ENCODE assay signal across 17 mouse cellular contexts in genomic region chr6:135048509-135048908, GRCm38 (mm10). TPM values are rescaled to one million over a fixed set of nuclear protein-coding genes. Genes with fewer than 3 reads are reported as not detected.
A peak's percentile ranks its signal among the peaks of the same experiment; 100 is the strongest.
DNase-seq lines count a peak whose midpoint lies in the region; ATAC-seq and TF ChIP-seq lines count a peak whose summit lies in the region.
"Had no signal": no experiment of that assay in that cellular context is flagged by ENCODE, and none has a peak within 500 bp of the region (broad histone marks: within the 10 kb centered on the region; RNA-seq: fewer than 3 reads in every experiment).

No protein-coding gene starts in this region.

- peak; percentile 37; the same call in 1 of the 2 replicates for TF ChIP-seq EP300 in lung, postnatal 0 days (IDR thresholded peaks at IDR 0.05)

- no peak for TF ChIP-seq CTCF in lung, postnatal 0 days (IDR thresholded peaks at IDR 0.05)

- H3K9me3 ChIP-seq in kidney, embryonic 16.5 days (ENCODE audit: low read length): no peaks in the 10 kb centered on the region
- no peaks in the 10 kb centered on the region for H3K9me3 ChIP-seq in lung, postnatal 0 days (ENCODE audit: low read length)
- H3K9me3 ChIP-seq in forebrain, embryonic 13.5 days (replicated peaks): no peaks in the 10 kb centered on the region
- H3K9me3 ChIP-seq: heart, embryonic 15.5 days; hindbrain, embryonic 13.5 days had no signal

- H3K9ac ChIP-seq in kidney, embryonic 16.5 days (replicated peaks; ENCODE audit: low read length): no peak overlapping the region
- no peak overlapping the region for H3K9ac ChIP-seq in lung, postnatal 0 days (replicated peaks; ENCODE audit: low read depth)
- H3K9ac ChIP-seq in forebrain, embryonic 13.5 days: no peak overlapping the region
- H3K9ac ChIP-seq: heart, embryonic 15.5 days; hindbrain, embryonic 13.5 days had no signal

- H3K27ac ChIP-seq in kidney, embryonic 16.5 days (ENCODE audit: low read length): no peak overlapping the region
- H3K27ac ChIP-seq in lung, postnatal 0 days (ENCODE audit: low read length): peak overlapping the region; percentile 55
- H3K27ac ChIP-seq in forebrain, embryonic 13.5 days: no peak overlapping the region
- H3K27ac ChIP-seq: heart, adult 2 months; heart, embryonic 15.5 days; hindbrain, embryonic 13.5 days; hindbrain, postnatal 0 days had no signal

- 36% methylated on average over 6 of the region's 6 CpGs for WGBS in kidney, embryonic 16.5 days
- WGBS in lung, postnatal 0 days: 66% methylated on average over 6 of the region's 6 CpGs
- WGBS in forebrain, embryonic 13.5 days: 93% methylated on average over 6 of the region's 6 CpGs

- no peaks in the 10 kb centered on the region for H3K36me3 ChIP-seq in kidney, embryonic 16.5 days (ENCODE audit: insufficient read depth, low read length)
- no peaks in the 10 kb centered on the region for H3K36me3 ChIP-seq in lung, postnatal 0 days (ENCODE audit: insufficient read depth, low read length)
- H3K36me3 ChIP-seq in forebrain, embryonic 13.5 days (ENCODE audit: poor library complexity, severe bottlenecking): no peaks in the 10 kb centered on the region
- H3K36me3 ChIP-seq: heart, embryonic 15.5 days; hindbrain, embryonic 13.5 days had no signal

- H3K4me2 ChIP-seq in kidney, embryonic 16.5 days (replicated peaks; ENCODE audit: low read depth, low read length): no peak overlapping the region
- no peak overlapping the region for H3K4me2 ChIP-seq in lung, postnatal 0 days (replicated peaks; ENCODE audit: low read depth, low read length)
- no peak overlapping the region for H3K4me2 ChIP-seq in forebrain, embryonic 13.5 days
- H3K4me2 ChIP-seq: heart, embryonic 11.5 days; heart, embryonic 15.5 days; hindbrain, embryonic 13.5 days had no signal

- peaks cover 9% of the 10 kb centered on the region for H3K4me1 ChIP-seq in kidney, embryonic 16.5 days (ENCODE audit: insufficient read depth, low read length)
- H3K4me1 ChIP-seq in lung, postnatal 0 days (ENCODE audit: insufficient read depth, low read depth, low read length): no peaks in the 10 kb centered on the region
- no peaks in the 10 kb centered on the region for H3K4me1 ChIP-seq in forebrain, embryonic 13.5 days
- H3K4me1 ChIP-seq: heart, embryonic 15.5 days; hindbrain, embryonic 13.5 days had no signal

- peak; percentile 17 to 42 for DNase-seq in cerebellum, postnatal 14 days
- DNase-seq in cerebellum, postnatal 4 days (ENCODE audit: low spot score in 2 of 2): no peak
- DNase-seq in kidney, adult 9 months: no peak
- DNase-seq in lung, postnatal 0 days (ENCODE audit: low spot score): no peak
- DNase-seq in lung, postnatal 4 days: no peak
- peak; percentile 67 for DNase-seq in MN1 (ENCODE audit: low spot score)
- DNase-seq: adrenal gland, postnatal 14 days had no signal

- H3K27me3 ChIP-seq in kidney, embryonic 16.5 days (ENCODE audit: insufficient read depth, low read length): no peaks in the 10 kb centered on the region
- no peaks in the 10 kb centered on the region for H3K27me3 ChIP-seq in lung, postnatal 0 days (replicated peaks; ENCODE audit: insufficient read depth, low read length)
- 0 out of 2 replicates have a peak, but pooled peaks cover 4% of the 10 kb centered on the region for H3K27me3 ChIP-seq in forebrain, embryonic 13.5 days
- H3K27me3 ChIP-seq: heart, embryonic 15.5 days; Patski had no signal

- ATAC-seq in kidney, embryonic 16.5 days (ENCODE audit: low FRiP score, low TSS enrichment): peak; percentile 57; the same call in 1 of the 2 replicates
- peak; percentile 60 for ATAC-seq in lung, postnatal 0 days
- no peak for ATAC-seq in forebrain, embryonic 13.5 days
- ATAC-seq: activated CD4-positive, CD25-positive, alpha-beta regulatory T cell, adult 4 months; forebrain, embryonic 14.5 days; hindbrain, postnatal 0 days had no signal

- H3K4me3 ChIP-seq in kidney, embryonic 16.5 days (ENCODE audit: low read length): no peak overlapping the region
- H3K4me3 ChIP-seq in lung, postnatal 0 days (ENCODE audit: low read depth, low read length): no peak overlapping the region
- no peak overlapping the region for H3K4me3 ChIP-seq in forebrain, embryonic 13.5 days
- H3K4me3 ChIP-seq: heart, adult 2 months; heart, embryonic 15.5 days; hindbrain, embryonic 13.5 days had no signal

RNA-seq across cellular contexts. Expression of gene Gprc5a, which starts 16.9 kb away (rescaled TPM):
- polyA plus RNA-seq in kidney, embryonic 16.5 days (2015; fragmentation: Nextera tagmentation; extraction: Ambion mirVana): 14.3 and 16.7 TPM in 2 replicates
- polyA plus RNA-seq in lung, postnatal 0 days (2015; fragmentation: Nextera tagmentation; extraction: Ambion mirVana): 601 and 607 TPM in 2 replicates
- polyA plus RNA-seq in forebrain, embryonic 13.5 days (2015; fragmentation: Nextera tagmentation; extraction: Ambion mirVana): 0.45 and 0.53 TPM in 2 replicates

RNA-seq across cellular contexts. Expression of gene Ddx47, which starts 37.1 kb away (rescaled TPM):
- 126 TPM in 2 replicates for polyA plus RNA-seq in kidney, embryonic 16.5 days (2015; fragmentation: Nextera tagmentation; extraction: Ambion mirVana)
- 91.6 and 97.1 TPM in 2 replicates for polyA plus RNA-seq in lung, postnatal 0 days (2015; fragmentation: Nextera tagmentation; extraction: Ambion mirVana)
- 93.9 and 101 TPM in 2 replicates for polyA plus RNA-seq in forebrain, embryonic 13.5 days (2015; fragmentation: Nextera tagmentation; extraction: Ambion mirVana)

Comparison
In these comparisons a context has a peak if more than half of its experiments do, and no peak if none do; other contexts are left out.
1. DNase-seq: peak in cerebellum, postnatal 14 days (2 of 2) and MN1 (single experiment); none in cerebellum, postnatal 4 days (0 of 2), kidney, adult 9 months (single experiment), lung, postnatal 0 days (single experiment) and lung, postnatal 4 days (0 of 2).
2. RNA of gene Gprc5a, which starts 16.9 kb away (polyA plus RNA-seq): 601 to 607 TPM in lung, postnatal 0 days; 14.3 to 16.7 TPM in kidney, embryonic 16.5 days and 0.45 to 0.53 TPM in forebrain, embryonic 13.5 days; every median in the first group is over 10 times any median in the second.